Mouse (Mus musculus) layer of hippocampus, adult 2 months (tissue): ENCODE results near the gene Dnajb12. TPM values are rescaled to one million over a fixed set of nuclear protein-coding genes. Genes with fewer than 3 reads are reported as not detected.
A peak's percentile ranks its signal among the peaks of the same experiment; 100 is the strongest.

Source experiments
- DNase-seq, 2 experiments: peaks; one replicate each; pipeline ENCODE4 v3.0.0; 2022; ENCODE audit warnings: low spot score in 2 of 2
- H3K27ac ChIP-seq: fragments of 200-600 bp; 2 replicates; pipeline ENCODE4 v1.8.1; 2022
- H3K4me3 ChIP-seq: fragments of 200-600 bp; 2 replicates; pipeline ENCODE4 v1.8.1; 2022; ENCODE audit warnings: mild to moderate bottlenecking
- CTCF ChIP-seq: fragments of 200-600 bp; conservative IDR thresholded peaks from 2 replicates; pipeline ENCODE4 v1.8.1; 2022; ENCODE audit warnings: antibody characterized with exemption, mild to moderate bottlenecking, moderate library complexity
- long read RNA-seq, 2 experiments: library from polyadenylated mRNA; stranded (forward); transcript quantifications; one replicate each; pipeline ENCODE4 v2.0.0; 2021; ENCODE audit warnings: borderline mapping rate in 2 of 2
- total RNA-seq, 2 experiments: library from RNA; stranded (reverse); gene quantifications; 2 replicates each; pipeline ENCODE4 v1.2.3; 2021

The Dnajb12 gene
- total RNA-seq, result 10 to 100 TPM; 54.4 to 56.8 TPM
- long read RNA-seq, experiment 1, transcript Dnajb12-204 (9 exons, 3,070 nt), result minor isoform, 11 of 52 reads
- long read RNA-seq, experiment 1, transcript Dnajb12-205 (9 exons, 3,041 nt), result major isoform, 21 of 52 reads
- long read RNA-seq, experiment 1, transcript Dnajb12-201 (9 exons, 2,238 nt), result minor isoform, 7 of 52 reads
- long read RNA-seq, experiment 1, partial matches to known transcripts, result 3 of 52 reads
- long read RNA-seq, experiment 1, other reads (novel, unspliced or antisense), result 9 of 52 reads
- long read RNA-seq, experiment 2, transcript Dnajb12-201 (9 exons, 2,238 nt), result minor isoform, 11 of 84 reads
- long read RNA-seq, experiment 2, transcript Dnajb12-204 (9 exons, 3,070 nt), result minor isoform, 23 of 84 reads
- long read RNA-seq, experiment 2, transcript Dnajb12-205 (9 exons, 3,041 nt), result major isoform, 34 of 84 reads
- long read RNA-seq, experiment 2, partial matches to known transcripts, result 4 of 84 reads
- long read RNA-seq, experiment 2, other reads (novel, unspliced or antisense), result 12 of 84 reads

DNA sequence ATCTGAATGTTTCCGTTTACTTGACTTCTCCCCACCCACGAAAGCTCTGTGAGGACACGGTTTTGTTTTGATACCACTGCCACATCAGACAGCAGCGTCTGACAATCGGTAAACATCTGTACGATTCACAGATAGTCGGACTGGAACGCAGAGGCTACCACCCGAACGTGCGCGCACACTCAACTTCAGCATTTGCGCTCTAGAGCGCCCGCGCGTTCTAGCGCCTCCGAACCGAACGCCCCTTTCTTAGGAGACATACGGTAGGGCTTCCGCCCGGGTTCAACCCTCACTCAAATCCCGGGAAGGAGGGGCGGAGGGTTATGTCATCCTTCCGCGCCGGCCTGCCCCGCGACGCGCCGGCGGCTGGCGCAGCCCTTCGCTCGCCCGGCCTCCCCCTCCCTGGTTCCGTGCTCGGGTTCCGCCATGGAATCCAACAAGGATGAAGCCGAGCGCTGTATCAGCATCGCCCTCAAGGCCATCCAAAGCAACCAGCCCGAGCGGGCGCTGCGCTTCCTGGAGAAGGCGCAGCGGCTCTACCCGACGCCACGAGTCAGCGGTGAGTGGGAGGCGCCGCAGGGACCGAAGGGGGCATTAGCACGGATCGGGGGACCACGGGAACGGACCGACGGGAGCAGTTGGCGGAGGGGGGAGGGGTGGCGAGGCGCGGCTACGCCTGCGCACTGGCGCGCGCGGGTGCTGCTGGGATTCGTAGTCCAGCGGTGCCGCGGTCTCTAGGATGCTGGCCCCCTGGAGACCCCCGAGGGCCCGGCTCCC is at the start of gene Dnajb12:
Gene Dnajb12 (plus strand): TSS at position 302 of the 774 bp plus-strand sequence.
- no peak for TF ChIP-seq CTCF
- H3K27ac ChIP-seq, result peak within 1 kb of the TSS; percentile 100
- peak within 1 kb of the TSS; percentile 77 for H3K4me3 ChIP-seq
- peak; percentile 94 to 96 for DNase-seq

DNA sequence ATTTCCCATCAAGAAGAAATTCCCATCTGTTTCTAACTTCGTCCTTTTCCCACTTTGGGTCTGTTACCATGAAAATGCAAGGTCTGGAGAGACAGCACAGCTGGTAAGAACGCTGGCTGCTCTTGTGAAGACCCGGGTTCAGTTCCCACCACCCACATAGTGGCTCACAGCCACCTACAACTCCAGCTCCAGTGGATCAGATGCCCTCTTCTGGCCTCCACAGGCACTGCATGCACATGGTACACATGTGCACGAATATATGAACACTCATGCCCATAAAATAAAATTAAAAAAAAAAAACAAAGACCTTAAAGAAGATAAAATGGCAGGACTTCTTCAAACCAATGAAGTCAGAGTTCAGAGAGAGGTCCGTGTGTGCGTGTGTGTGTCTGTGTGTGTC is 49.5 kb upstream of the Dnajb12 start:
- DNase-seq, result no peak
- peak; percentile 56 for TF ChIP-seq CTCF
- Histone ChIP-seq H3K27ac (no peak overlapping the region), H3K4me3 (no peak overlapping the region)

DNA sequence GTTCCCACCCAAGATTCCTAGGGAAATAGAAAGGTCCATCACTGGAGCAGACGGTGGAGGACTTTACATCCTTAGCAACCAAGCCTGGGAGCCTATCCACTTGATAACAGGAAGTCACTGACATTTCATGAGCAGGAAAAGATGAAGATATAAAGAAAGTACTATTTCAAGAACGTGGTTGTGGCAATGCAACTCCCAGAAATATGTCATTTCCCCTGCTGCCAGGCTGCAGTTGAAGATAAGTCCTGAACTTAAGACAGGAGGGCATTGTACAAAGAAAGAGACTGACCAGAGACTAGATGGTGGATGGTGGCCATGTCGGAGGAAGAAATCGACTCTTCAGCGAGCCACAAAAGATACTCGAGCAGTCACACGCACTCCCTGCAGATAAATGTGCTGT is 47.4 kb upstream of the Dnajb12 start:
- no peak for DNase-seq
- Histone ChIP-seq H3K27ac (no peak overlapping the region), H3K4me3 (no peak overlapping the region)
- TF ChIP-seq CTCF, result no peak

DNA sequence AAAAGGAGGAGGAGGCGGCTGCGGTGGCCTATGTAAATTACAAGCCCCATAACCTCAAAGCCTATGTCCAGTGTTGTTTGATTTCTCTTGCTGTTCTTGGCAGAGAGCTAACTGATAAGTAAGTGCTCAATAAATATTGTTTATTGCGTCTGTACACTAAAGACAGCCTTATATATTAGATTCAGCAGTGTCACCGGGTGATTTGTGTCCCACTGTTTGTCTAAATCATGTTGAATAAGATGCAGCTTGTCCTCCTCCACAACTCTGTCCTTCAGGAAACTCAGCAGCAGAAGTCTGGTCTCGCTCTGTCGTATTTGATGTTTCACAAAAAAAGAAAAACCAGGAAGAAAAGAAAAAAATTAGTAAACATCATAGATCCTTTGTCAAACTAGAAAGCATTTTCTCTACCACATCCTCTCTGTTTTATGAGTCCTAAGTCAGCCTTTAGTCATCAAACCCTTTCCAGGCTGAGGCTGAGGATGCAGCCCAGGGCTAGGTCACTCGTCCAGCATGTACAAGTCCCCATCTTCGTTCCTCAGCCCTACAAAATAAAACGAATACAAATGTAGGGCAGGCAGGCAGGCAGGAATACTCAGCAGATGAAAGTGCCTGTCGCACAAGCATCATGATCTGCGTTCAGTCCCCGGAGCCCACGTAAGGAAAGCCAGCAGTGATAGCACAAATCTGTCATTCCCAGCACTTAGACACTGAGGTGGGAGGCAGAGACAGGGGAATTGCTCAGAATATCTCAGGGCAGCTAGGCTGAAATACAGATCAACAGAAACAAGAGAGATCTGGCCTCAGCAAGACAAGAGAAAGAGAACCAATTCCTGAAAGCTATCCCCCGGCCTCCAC is 43.8 kb upstream of the Dnajb12 start:
- DNase-seq, result no peak
- no peak for TF ChIP-seq CTCF

DNA sequence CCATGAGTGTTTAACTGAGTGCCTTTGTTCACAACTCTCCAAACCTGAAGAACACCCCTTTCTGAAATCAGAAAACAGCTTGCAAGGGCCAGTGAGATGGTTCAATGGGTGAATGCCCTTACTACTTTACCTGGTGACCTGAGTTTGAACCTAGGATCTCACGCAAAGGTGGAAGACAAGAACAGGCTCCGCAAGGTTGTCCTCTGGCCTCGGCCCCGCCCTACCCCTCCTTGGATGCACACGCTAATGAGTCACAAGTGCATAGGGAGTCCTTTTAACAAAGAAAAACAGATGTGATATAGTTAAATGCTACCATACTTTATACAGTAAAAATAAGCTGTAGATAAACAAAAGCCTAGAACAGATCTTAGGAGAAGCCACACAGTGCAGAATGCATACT is 41.9 kb upstream of the Dnajb12 start:
- no peak overlapping the region for H3K27ac ChIP-seq
- no peak for DNase-seq
- no peak for TF ChIP-seq CTCF
- H3K4me3 ChIP-seq, result no peak overlapping the region

More for the DNA sequence above, 43.8 kb upstream of the Dnajb12 start:
- no peak overlapping the region for H3K4me3 ChIP-seq
- peak overlapping the region; percentile 60 for H3K27ac ChIP-seq

DNA sequence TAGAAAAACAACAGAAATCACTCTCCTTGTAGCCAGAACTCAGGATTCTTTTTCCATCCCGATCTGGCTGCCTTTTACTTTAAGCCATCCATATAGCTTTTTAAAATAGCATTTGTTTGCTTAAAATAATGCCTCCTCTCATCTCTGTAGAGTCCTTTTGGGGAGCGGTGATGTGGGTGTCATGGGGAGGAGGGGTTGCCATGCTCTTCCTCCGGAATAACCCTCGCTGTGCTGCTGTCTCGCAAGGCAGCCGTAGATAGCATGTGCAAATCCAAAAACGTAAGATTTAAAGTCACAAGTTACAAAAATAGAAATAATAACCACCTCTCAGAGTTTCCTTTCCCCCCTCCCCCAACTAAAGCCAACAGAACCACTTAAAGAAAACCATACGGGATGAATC is 37.9 kb upstream of the Dnajb12 start:
- no peak overlapping the region for H3K4me3 ChIP-seq
- TF ChIP-seq CTCF, result no peak
- H3K27ac ChIP-seq, result no peak overlapping the region
- no peak for DNase-seq

DNA sequence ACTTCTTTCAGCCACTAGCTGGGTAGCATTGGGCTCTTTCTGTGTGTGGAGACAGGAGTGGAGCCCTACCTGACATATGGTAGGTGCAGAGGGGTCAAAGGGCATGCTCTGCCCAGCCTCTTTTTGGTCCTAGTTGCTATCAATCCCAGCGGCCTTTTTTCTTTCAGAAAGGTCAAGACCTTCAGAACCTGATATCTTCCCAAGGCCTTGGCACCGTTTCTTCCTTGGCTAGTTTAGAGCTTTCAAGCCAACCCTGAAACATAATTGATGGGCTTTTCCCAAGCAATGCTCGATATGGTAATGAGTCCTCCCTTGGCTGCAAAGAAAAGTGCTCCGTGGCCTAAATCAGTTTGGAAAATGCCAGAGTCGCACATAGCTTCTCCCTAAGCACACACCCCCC is 36.2 kb upstream of the Dnajb12 start:
- H3K27ac ChIP-seq, result no peak overlapping the region
- no peak overlapping the region for H3K4me3 ChIP-seq
- no peak for TF ChIP-seq CTCF
- DNase-seq, result no peak

DNA sequence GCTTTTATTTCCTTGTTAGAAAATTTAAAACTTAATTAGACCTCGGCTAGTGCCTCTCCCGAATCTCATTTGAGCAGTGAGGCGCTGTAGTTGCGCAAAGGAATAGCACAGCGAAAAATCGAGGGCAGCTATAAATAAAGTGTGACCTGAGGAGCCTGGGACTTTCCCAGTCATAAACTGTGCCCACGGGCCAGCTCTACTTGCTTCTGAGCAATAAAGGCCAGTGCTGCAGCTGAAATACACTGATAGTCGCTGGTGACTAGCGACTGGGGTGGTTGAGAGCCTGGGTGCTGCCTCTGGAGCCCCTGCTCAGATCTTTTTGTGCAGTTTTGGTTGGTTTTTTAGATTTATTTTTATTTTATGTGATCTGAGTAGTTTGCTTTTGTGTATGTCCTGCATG is 34.7 kb upstream of the Dnajb12 start:
- H3K27ac ChIP-seq, result no peak overlapping the region
- no peak overlapping the region for H3K4me3 ChIP-seq
- no peak for DNase-seq
- TF ChIP-seq CTCF, result no peak

DNA sequence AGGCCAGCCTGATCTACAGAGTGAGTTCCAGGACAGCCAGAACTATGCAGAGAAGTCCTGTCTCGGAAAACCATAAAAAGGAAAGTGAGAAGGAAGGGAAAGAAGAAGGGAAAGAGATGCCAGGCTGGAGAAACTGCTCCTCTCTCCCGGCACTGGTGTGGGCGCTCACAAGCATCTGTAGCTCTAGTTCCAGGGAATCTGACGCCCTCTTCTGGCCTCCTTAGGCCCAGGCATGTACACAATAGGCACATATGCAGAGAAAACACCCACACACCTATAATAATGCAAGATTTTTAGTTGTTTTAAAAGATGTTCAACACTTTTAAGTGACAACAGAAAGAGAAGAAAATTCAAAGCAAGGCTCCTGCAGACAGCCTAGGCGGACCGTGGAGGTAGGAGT is 32.9 kb upstream of the Dnajb12 start:
- DNase-seq, result peak; percentile 56 to 62
- TF ChIP-seq CTCF, result peak; percentile 75
- no peak overlapping the region for H3K4me3 ChIP-seq
- H3K27ac ChIP-seq, result peak overlapping the region; percentile 33; the same call in 1 of the 2 replicates

DNA sequence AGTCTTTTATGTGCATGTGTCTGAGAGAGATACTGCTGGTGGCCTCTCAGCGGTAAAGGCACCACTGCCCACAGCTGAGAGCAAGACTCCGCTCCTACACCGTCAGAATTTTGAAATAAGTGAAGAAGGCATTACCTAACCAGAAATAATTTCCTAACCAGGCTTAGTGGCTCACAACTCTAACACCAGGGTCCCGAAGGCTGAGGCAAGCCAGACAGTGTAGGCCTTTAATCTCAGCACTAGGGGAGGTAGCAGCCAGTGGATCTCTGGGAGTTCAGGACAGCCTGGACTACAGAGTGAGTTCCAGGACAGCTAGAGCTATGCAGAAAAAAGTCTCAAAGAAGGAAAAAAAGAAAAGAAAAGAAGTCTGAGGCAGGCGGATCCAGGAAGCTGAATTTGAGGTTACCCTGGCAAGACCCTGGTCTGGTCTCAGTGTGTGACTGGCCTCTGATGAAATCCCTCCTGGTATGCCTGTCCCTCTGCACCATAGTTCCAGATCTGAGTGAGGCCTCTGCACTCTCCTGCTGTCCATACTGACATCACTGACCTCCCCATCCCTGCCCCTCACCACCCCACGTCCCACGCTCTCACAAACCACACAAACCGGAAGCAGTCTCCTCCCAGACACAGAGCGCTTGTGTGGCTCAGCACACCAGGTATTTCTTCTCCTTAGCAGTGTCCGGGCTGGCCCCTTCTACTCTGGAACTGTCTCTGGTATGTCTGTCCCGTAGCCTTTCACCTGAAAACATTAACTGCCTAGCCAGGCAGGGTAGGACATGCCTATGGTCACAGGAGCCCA is 31.1 kb upstream of the Dnajb12 start:
- no peak for DNase-seq
- TF ChIP-seq CTCF, result no peak
- no peak overlapping the region for H3K4me3 ChIP-seq
- H3K27ac ChIP-seq, result peak overlapping the region; percentile 71; the same call in 1 of the 2 replicates

DNA sequence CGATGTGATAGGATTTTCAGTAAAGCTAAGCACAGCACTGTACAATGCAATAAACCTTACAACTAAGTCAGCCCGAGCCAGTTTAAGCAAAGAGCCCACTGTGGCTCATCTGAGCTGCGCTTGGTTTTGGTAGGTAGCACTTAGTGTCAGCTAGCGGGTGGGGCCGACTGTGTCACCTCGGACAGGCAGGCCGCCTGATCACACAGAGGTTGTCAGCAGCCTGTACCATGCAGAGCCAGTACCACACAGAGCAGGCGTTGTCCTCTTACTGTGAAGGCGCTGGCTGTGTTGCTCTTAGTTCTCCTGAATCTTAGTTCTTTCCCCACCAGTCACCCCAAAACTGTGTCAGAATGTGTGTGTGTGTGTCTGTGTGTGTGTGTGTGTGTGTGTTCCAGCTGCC is 30.4 kb upstream of the Dnajb12 start:
- no peak for TF ChIP-seq CTCF
- H3K4me3 ChIP-seq, result no peak overlapping the region
- DNase-seq, result no peak
- peak overlapping the region; percentile 71; the same call in 1 of the 2 replicates for H3K27ac ChIP-seq

DNA sequence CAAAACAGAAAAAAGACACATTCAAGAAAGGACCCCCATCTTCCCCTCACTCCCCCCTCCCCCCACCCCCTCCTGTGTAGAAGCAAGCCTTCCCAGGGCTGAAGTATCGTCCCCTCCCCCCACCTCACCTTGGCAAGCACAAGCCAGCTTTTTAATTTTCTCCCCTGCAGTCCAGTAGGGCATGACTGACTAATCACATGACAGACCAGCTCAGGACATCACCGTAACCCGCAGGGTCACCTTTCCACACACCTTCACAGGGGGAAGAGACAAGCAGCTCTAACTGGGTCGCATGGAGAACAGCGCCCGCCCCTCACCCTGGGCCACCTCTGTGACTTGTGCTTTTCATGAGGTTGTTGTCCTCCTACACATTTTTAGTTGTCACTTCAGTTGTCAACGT is 30.0 kb upstream of the Dnajb12 start:
- Histone ChIP-seq H3K27ac (no peak overlapping the region), H3K4me3 (no peak overlapping the region)
- TF ChIP-seq CTCF, result no peak
- no peak for DNase-seq
